Mouse (Mus musculus): ENCODE results near the gene Ogfod3. TPM values are rescaled to one million over a fixed set of nuclear protein-coding genes. Genes with fewer than 3 reads are reported as not detected.
A peak's percentile ranks its signal among the peaks of the same experiment; 100 is the strongest.

The Ogfod3 gene
- polyA plus RNA-seq, 1 experiment from 2014 or later = 14.9 TPM

GRCm38 (mm10) chr11:121229018-121229439 is 24.5 kb upstream of the Ogfod3 start, which contains the start of gene Cybc1:
Cybc1 (minus strand) TSS chr11:121229322.
- Histone ChIP-seq H3K27me3 (no peaks in the 10 kb centered on the region), H3K9me3 (replicated peaks) (no peaks in the 10 kb centered on the region), H3K4me2 (peak within 1 kb of the TSS; percentile 89), H3K36me3 (peaks cover 39% of the 10 kb centered on the region), H3K9ac (peak within 1 kb of the TSS; percentile 88), H3K4me1 (replicated peaks) (peaks cover 60% of the 10 kb centered on the region), H3K4me3 (replicated peaks) (peak within 1 kb of the TSS; percentile 77), H3K27ac (peak within 1 kb of the TSS; percentile 86)
- peak; percentile 70 for DNase-seq
- under 1% methylated on average over 23 of the region's 23 CpGs for WGBS (ENCODE audit: insufficient replicate concordance)
- peak; percentile 92 for ATAC-seq (ENCODE audit: low read depth)

- peak overlapping the region; percentile 89 for H3K4me2 ChIP-seq
- H3K9ac ChIP-seq = peak overlapping the region; percentile 88
- DNase-seq (no peak), ATAC-seq (ENCODE audit: low read depth) (peak; percentile 9)
- peak overlapping the region; percentile 86 for H3K27ac ChIP-seq
- no peaks in the 10 kb centered on the region for H3K27me3 ChIP-seq
- H3K9me3 ChIP-seq (replicated peaks) = no peaks in the 10 kb centered on the region
- peaks cover 55% of the 10 kb centered on the region for H3K4me1 ChIP-seq (replicated peaks)
- WGBS (ENCODE audit: insufficient replicate concordance) = 14% methylated on average over 21 of the region's 21 CpGs
- H3K36me3 ChIP-seq = peaks cover 46% of the 10 kb centered on the region
- peak overlapping the region; percentile 77 for H3K4me3 ChIP-seq (replicated peaks)
Observed at GRCm38 (mm10) chr11:121228129-121229017, 23.9 kb upstream of the Ogfod3 start.

GRCm38 (mm10) chr11:121221321-121222010 is 17.0 kb upstream of the Ogfod3 start:
- Histone ChIP-seq H3K27ac (no peak overlapping the region), H3K4me3 (replicated peaks) (no peak overlapping the region), H3K4me2 (no peak overlapping the region), H3K36me3 (peaks cover 89% of the 10 kb centered on the region), H3K9me3 (replicated peaks) (no peaks in the 10 kb centered on the region), H3K4me1 (replicated peaks) (no peaks in the 10 kb centered on the region), H3K9ac (no peak overlapping the region), H3K27me3 (no peaks in the 10 kb centered on the region)
- no peak for DNase-seq
- 70% methylated on average over 6 of the region's 6 CpGs for WGBS (ENCODE audit: insufficient replicate concordance)
- ATAC-seq (ENCODE audit: low read depth) = no peak

GRCm38 (mm10) chr11:121220771-121221170 is 16.3 kb upstream of the Ogfod3 start:
- no peak for DNase-seq
- H3K4me1 ChIP-seq (replicated peaks) = no peaks in the 10 kb centered on the region
- H3K36me3 ChIP-seq = peaks cover 83% of the 10 kb centered on the region
- no peak overlapping the region for H3K27ac ChIP-seq
- no peak overlapping the region for H3K4me3 ChIP-seq (replicated peaks)
- ATAC-seq (ENCODE audit: low read depth) = no peak
- WGBS (ENCODE audit: insufficient replicate concordance) = 87% methylated on average over 5 of the region's 5 CpGs
- H3K27me3 ChIP-seq = no peaks in the 10 kb centered on the region
- H3K4me2 ChIP-seq = no peak overlapping the region
- no peak overlapping the region for H3K9ac ChIP-seq
- no peaks in the 10 kb centered on the region for H3K9me3 ChIP-seq (replicated peaks)

GRCm38 (mm10) chr11:121219776-121220175 is 15.3 kb upstream of the Ogfod3 start:
- Histone ChIP-seq H3K27ac (no peak overlapping the region), H3K4me1 (replicated peaks) (no peaks in the 10 kb centered on the region), H3K27me3 (no peaks in the 10 kb centered on the region), H3K9ac (no peak overlapping the region), H3K9me3 (replicated peaks) (no peaks in the 10 kb centered on the region), H3K4me3 (replicated peaks) (no peak overlapping the region), H3K36me3 (peaks cover 76% of the 10 kb centered on the region), H3K4me2 (no peak overlapping the region)
- ATAC-seq (ENCODE audit: low read depth) = no peak
- 82% methylated on average over 11 of the region's 11 CpGs for WGBS (ENCODE audit: insufficient replicate concordance)
- DNase-seq = no peak

- ATAC-seq (ENCODE audit: low read depth) (no peak), DNase-seq (no peak)
- no peaks in the 10 kb centered on the region for H3K9me3 ChIP-seq (replicated peaks)
- no peak overlapping the region for H3K27ac ChIP-seq
- no peak overlapping the region for H3K4me2 ChIP-seq
- H3K9ac ChIP-seq = no peak overlapping the region
- no peaks in the 10 kb centered on the region for H3K4me1 ChIP-seq (replicated peaks)
- 78% methylated on average over 3 of the region's 3 CpGs for WGBS (ENCODE audit: insufficient replicate concordance)
- H3K36me3 ChIP-seq = peaks cover 49% of the 10 kb centered on the region
- no peak overlapping the region for H3K4me3 ChIP-seq (replicated peaks)
- no peaks in the 10 kb centered on the region for H3K27me3 ChIP-seq
Observed at GRCm38 (mm10) chr11:121216831-121217230, 12.3 kb upstream of the Ogfod3 start.

- H3K4me1 ChIP-seq (replicated peaks) = peaks cover 24% of the 10 kb centered on the region
- ATAC-seq (ENCODE audit: low read depth) (no peak), DNase-seq (no peak)
- 0 out of 2 replicates have a peak, but pooled peaks cover 6% of the 10 kb centered on the region for H3K36me3 ChIP-seq
- no peaks in the 10 kb centered on the region for H3K27me3 ChIP-seq
- no peaks in the 10 kb centered on the region for H3K9me3 ChIP-seq (replicated peaks)
- WGBS (ENCODE audit: insufficient replicate concordance) = 3% methylated on average over 5 of the region's 5 CpGs
- peak overlapping the region; percentile 96 for H3K4me2 ChIP-seq
- H3K4me3 ChIP-seq (replicated peaks) = peak overlapping the region; percentile 76
- H3K9ac ChIP-seq = peak overlapping the region; percentile 8; the same call in 1 of the 2 replicates
- H3K27ac ChIP-seq = no peak overlapping the region
Observed at GRCm38 (mm10) chr11:121203859-121204160, 701 bp downstream of the Ogfod3 start.

GRCm38 (mm10) chr11:121201436-121202198 is 2.9 kb downstream of the Ogfod3 start:
- H3K27ac ChIP-seq = peak overlapping the region; percentile 29; the same call in 1 of the 2 replicates
- no peak overlapping the region for H3K9ac ChIP-seq
- H3K4me3 ChIP-seq (replicated peaks) = no peak overlapping the region
- peaks cover 24% of the 10 kb centered on the region for H3K4me1 ChIP-seq (replicated peaks)
- H3K4me2 ChIP-seq = no peak overlapping the region
- no peaks in the 10 kb centered on the region for H3K36me3 ChIP-seq
- DNase-seq (peak; percentile 9), ATAC-seq (ENCODE audit: low read depth) (no peak)
- H3K27me3 ChIP-seq = no peaks in the 10 kb centered on the region
- H3K9me3 ChIP-seq (replicated peaks) = no peaks in the 10 kb centered on the region
- 61% methylated on average over 11 of the region's 11 CpGs for WGBS (ENCODE audit: insufficient replicate concordance)

GRCm38 (mm10) chr11:121200781-121201180 is 3.7 kb downstream of the Ogfod3 start:
- no peak overlapping the region for H3K9ac ChIP-seq
- DNase-seq (no peak), ATAC-seq (ENCODE audit: low read depth) (no peak)
- H3K4me1 ChIP-seq (replicated peaks) = peaks cover 24% of the 10 kb centered on the region
- H3K4me2 ChIP-seq = no peak overlapping the region
- no peaks in the 10 kb centered on the region for H3K36me3 ChIP-seq
- no peaks in the 10 kb centered on the region for H3K9me3 ChIP-seq (replicated peaks)
- no peak overlapping the region for H3K27ac ChIP-seq
- no peaks in the 10 kb centered on the region for H3K27me3 ChIP-seq
- 71% methylated on average over 6 of the region's 6 CpGs for WGBS (ENCODE audit: insufficient replicate concordance)
- no peak overlapping the region for H3K4me3 ChIP-seq (replicated peaks)

GRCm38 (mm10) chr11:121199851-121200250 is 4.7 kb downstream of the Ogfod3 start:
- Histone ChIP-seq H3K4me3 (replicated peaks) (no peak overlapping the region), H3K27ac (no peak overlapping the region), H3K36me3 (no peaks in the 10 kb centered on the region), H3K9ac (no peak overlapping the region), H3K4me1 (replicated peaks) (peaks cover 19% of the 10 kb centered on the region), H3K4me2 (no peak overlapping the region), H3K27me3 (no peaks in the 10 kb centered on the region), H3K9me3 (replicated peaks) (no peaks in the 10 kb centered on the region)
- 71% methylated on average over 4 of the region's 4 CpGs for WGBS (ENCODE audit: insufficient replicate concordance)
- no peak for DNase-seq
- no peak for ATAC-seq (ENCODE audit: low read depth)

- 53% methylated on average over 2 of the region's 2 CpGs for WGBS (ENCODE audit: insufficient replicate concordance)
- Histone ChIP-seq H3K27me3 (no peaks in the 10 kb centered on the region), H3K4me3 (replicated peaks) (no peak overlapping the region), H3K4me1 (replicated peaks) (peaks cover 11% of the 10 kb centered on the region), H3K4me2 (no peak overlapping the region), H3K9me3 (replicated peaks) (no peaks in the 10 kb centered on the region), H3K36me3 (no peaks in the 10 kb centered on the region), H3K27ac (no peak overlapping the region), H3K9ac (no peak overlapping the region)
- DNase-seq = no peak
- ATAC-seq (ENCODE audit: low read depth) = no peak
Observed at GRCm38 (mm10) chr11:121198622-121199021, 5.9 kb downstream of the Ogfod3 start.
